Comparison of ENCODE assay signal across 7 mouse cellular contexts in the genomic region with DNA sequence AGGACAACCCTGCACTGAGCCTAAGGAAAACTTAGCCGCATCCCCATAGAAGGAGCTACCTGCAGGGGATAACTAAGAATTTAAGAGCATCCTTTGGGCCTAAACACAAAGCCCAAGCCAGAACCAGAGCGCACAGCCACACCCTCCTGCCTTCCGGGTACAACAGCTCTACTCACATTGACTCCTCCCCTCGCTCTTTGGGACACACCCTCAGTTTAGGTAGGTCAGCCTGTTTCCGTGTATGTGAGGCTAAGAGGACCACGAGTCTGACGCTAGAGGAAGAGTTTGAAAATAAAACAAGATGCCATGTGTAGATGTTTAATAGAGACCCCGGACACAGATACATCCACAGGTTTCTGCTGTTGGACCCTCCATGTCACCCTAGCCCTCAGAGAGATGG. TPM values are rescaled to one million over a fixed set of nuclear protein-coding genes. Genes with fewer than 3 reads are reported as not detected.
DNase-seq lines count a peak whose midpoint lies in the region; ATAC-seq lines count a peak whose summit lies in the region.

No protein-coding gene starts in this region.

- H3K4me2 ChIP-seq in liver, embryonic 11.5 days, result peak overlapping the region; percentile 92

- DNase-seq in CD8-positive naive resting alpha-beta T cell, adult 2 months (ENCODE audit: low read depth in 2 of 2, low spot score in 2 of 2), result peak; percentile 55 to 68
- DNase-seq in NIH3T3 (ENCODE audit: low read depth), result peak; percentile 58
- DNase-seq in hindbrain, embryonic 10.5 days (ENCODE audit: low spot score), result no peak
- no peak for DNase-seq in liver, embryonic 11.5 days (ENCODE audit: low spot score)
- no peak for DNase-seq in right cerebral cortex, adult 2 months (ENCODE audit: low spot score in 2 of 2)
- no peak for DNase-seq in gastrocnemius, postnatal 10 days

- no peaks in the 10 kb centered on the region for H3K36me3 ChIP-seq in hindbrain, embryonic 10.5 days
- H3K36me3 ChIP-seq in liver, embryonic 11.5 days (ENCODE audit: control insufficient read depth, insufficient read depth, low read length), result no peaks in the 10 kb centered on the region

- peak; percentile 76 for ATAC-seq in liver, embryonic 11.5 days (replicated peaks; ENCODE audit: low FRiP score)
- ATAC-seq in monocyte, adult 5-6 weeks (replicated peaks; ENCODE audit: insufficient number of reproducible peaks, low FRiP score, low TSS enrichment, poor library complexity, severe bottlenecking), result peak; percentile 64

- H3K27me3 ChIP-seq in hindbrain, embryonic 10.5 days (ENCODE audit: insufficient read depth, poor library complexity, severe bottlenecking), result peaks cover 37% of the 10 kb centered on the region
- H3K27me3 ChIP-seq in liver, embryonic 11.5 days (replicated peaks; ENCODE audit: control insufficient read depth, insufficient read depth, low read length), result peaks cover 3% of the 10 kb centered on the region; the same call in 1 of the 2 replicates

- H3K4me1 ChIP-seq in hindbrain, embryonic 10.5 days (replicated peaks), result peaks cover 40% of the 10 kb centered on the region
- H3K4me1 ChIP-seq in liver, embryonic 11.5 days (replicated peaks; ENCODE audit: control insufficient read depth, insufficient read depth, low read length), result peaks cover 30% of the 10 kb centered on the region

- WGBS in hindbrain, embryonic 10.5 days, result 26% methylated on average over 8 of the region's 8 CpGs
- 20% methylated on average over 8 of the region's 8 CpGs for WGBS in liver, embryonic 11.5 days

- H3K9ac ChIP-seq in liver, embryonic 11.5 days (ENCODE audit: low read depth, low read length), result peak overlapping the region; percentile 61

- no peaks in the 10 kb centered on the region for H3K9me3 ChIP-seq in hindbrain, embryonic 10.5 days
- no peaks in the 10 kb centered on the region for H3K9me3 ChIP-seq in liver, embryonic 11.5 days (ENCODE audit: control insufficient read depth, low read length)

- H3K27ac ChIP-seq in hindbrain, embryonic 10.5 days, result no peak overlapping the region
- peak overlapping the region; percentile 68 for H3K27ac ChIP-seq in liver, embryonic 11.5 days (ENCODE audit: low read depth, low read length)

- peak overlapping the region; percentile 61 for H3K4me3 ChIP-seq in hindbrain, embryonic 10.5 days
- H3K4me3 ChIP-seq in liver, embryonic 11.5 days (ENCODE audit: low read depth, low read length), result peak overlapping the region; percentile 62

RNA-seq across cellular contexts. Expression of gene Mapkapk3, which starts 1.0 kb away (rescaled TPM):
- polyA plus RNA-seq in hindbrain, embryonic 10.5 days (2016; fragmentation: Nextera tagmentation; extraction: Ambion mirVana), result 4.9 and 5.1 TPM in 2 replicates
- 17.1 and 19.2 TPM in 2 replicates for polyA plus RNA-seq in liver, embryonic 11.5 days (2014; fragmentation: Nextera tagmentation; extraction: Ambion mirVana)
- 69.0 to 81.2 TPM (median 74.8 TPM) in 3 replicates for total RNA-seq in monocyte, adult 5-6 weeks (2017)
- 10 to 100 TPM; 11.0 to 14.4 TPM for total RNA-seq in gastrocnemius, postnatal 10 days (2021)

RNA-seq across cellular contexts. Expression of gene Cish, which starts 7.1 kb away (rescaled TPM):
- 8.8 and 9.7 TPM in 2 replicates for polyA plus RNA-seq in hindbrain, embryonic 10.5 days (2016; fragmentation: Nextera tagmentation; extraction: Ambion mirVana)
- polyA plus RNA-seq in liver, embryonic 11.5 days (2014; fragmentation: Nextera tagmentation; extraction: Ambion mirVana), result 6.1 and 9.9 TPM in 2 replicates
- 2.0 to 4.4 TPM (median 3.0 TPM) in 3 replicates for total RNA-seq in monocyte, adult 5-6 weeks (2017)
- total RNA-seq in gastrocnemius, postnatal 10 days (2021), result 10 to 100 TPM in 1 of 2 experiments, 1 to 10 TPM in 1; 6.7 to 16.8 TPM

RNA-seq across cellular contexts. Expression of gene Hemk1, which starts 49.4 kb away (rescaled TPM):
- polyA plus RNA-seq in hindbrain, embryonic 10.5 days (2016; fragmentation: Nextera tagmentation; extraction: Ambion mirVana), result 12.1 and 13.4 TPM in 2 replicates
- polyA plus RNA-seq in liver, embryonic 11.5 days (2014; fragmentation: Nextera tagmentation; extraction: Ambion mirVana), result 8.2 and 8.7 TPM in 2 replicates
- total RNA-seq in monocyte, adult 5-6 weeks (2017), result 4.7 to 6.5 TPM (median 5.1 TPM) in 3 replicates
- total RNA-seq in gastrocnemius, postnatal 10 days (2021), result 10 to 100 TPM; 12.8 to 14.4 TPM

RNA-seq across cellular contexts. Expression of gene 6430571L13Rik, which starts 51.7 kb away (rescaled TPM):
- 1.4 and 2.6 TPM in 2 replicates for polyA plus RNA-seq in hindbrain, embryonic 10.5 days (2016; fragmentation: Nextera tagmentation; extraction: Ambion mirVana)
- polyA plus RNA-seq in liver, embryonic 11.5 days (2014; fragmentation: Nextera tagmentation; extraction: Ambion mirVana), result 0.05 and 0.10 TPM in 2 replicates
- not detected in 3 replicates for total RNA-seq in monocyte, adult 5-6 weeks (2017)
- 10 to 100 TPM; 29.4 to 54.7 TPM for total RNA-seq in gastrocnemius, postnatal 10 days (2021)

RNA-seq across cellular contexts. Expression of gene Dock3, which starts 57.0 kb away (rescaled TPM):
- 4.8 and 5.1 TPM in 2 replicates for polyA plus RNA-seq in hindbrain, embryonic 10.5 days (2016; fragmentation: Nextera tagmentation; extraction: Ambion mirVana)
- polyA plus RNA-seq in liver, embryonic 11.5 days (2014; fragmentation: Nextera tagmentation; extraction: Ambion mirVana), result 0.41 and 1.1 TPM in 2 replicates
- 0.19 TPM in 1 of 3 replicates, not detected in the others for total RNA-seq in monocyte, adult 5-6 weeks (2017)
- total RNA-seq in gastrocnemius, postnatal 10 days (2021), result under 1 TPM; 0.27 to 0.70 TPM

Comparison
In these comparisons a context has a peak if more than half of its experiments do, and no peak if none do; other contexts are left out.
1. DNase-seq: peak in CD8-positive naive resting alpha-beta T cell, adult 2 months (2 of 2) and NIH3T3 (single experiment); none in hindbrain, embryonic 10.5 days (single experiment), liver, embryonic 11.5 days (single experiment), right cerebral cortex, adult 2 months (0 of 2) and gastrocnemius, postnatal 10 days (single experiment).